Mouse (Mus musculus) liver, adult 2 months (tissue): ENCODE data around the gene Gm11639.

Experiments
- CTCF ChIP-seq: fragments of 200-500 bp; IDR thresholded peaks from 2 replicates; pipeline ENCODE4 v1.5.1; 2011; ENCODE audit warnings: low read depth, low read length, control low read depth
- POLR2A ChIP-seq: fragments of 200-500 bp; IDR thresholded peaks from 2 replicates; pipeline ENCODE4 v1.6.1; 2011; ENCODE audit warnings: low read length, control low read depth; ENCODE audit not compliant: insufficient read depth; ENCODE audit errors: extremely low read depth

- TF ChIP-seq CTCF (no peak), POLR2A (no peak)
Observed at GRCm38 (mm10) chr11:104952349-104952748, 266.8 kb downstream of the Gm11639 start.
